Mouse (Mus musculus) adrenal gland, postnatal 36 days (tissue): ENCODE measurements at regions not wholly inside any gene's neighbourhood (a gene's known extent, or its start where the extent isn't known, plus 50 kb on each side); places are given as distances from the start of the nearest gene placed in this dataset.

ENCODE experiments used
- DNase-seq, 2 experiments: peaks; one replicate each; pipeline ENCODE4 v3.0.0; 2021; ENCODE audit warnings: mixed read lengths in 1 of 2

DNA sequence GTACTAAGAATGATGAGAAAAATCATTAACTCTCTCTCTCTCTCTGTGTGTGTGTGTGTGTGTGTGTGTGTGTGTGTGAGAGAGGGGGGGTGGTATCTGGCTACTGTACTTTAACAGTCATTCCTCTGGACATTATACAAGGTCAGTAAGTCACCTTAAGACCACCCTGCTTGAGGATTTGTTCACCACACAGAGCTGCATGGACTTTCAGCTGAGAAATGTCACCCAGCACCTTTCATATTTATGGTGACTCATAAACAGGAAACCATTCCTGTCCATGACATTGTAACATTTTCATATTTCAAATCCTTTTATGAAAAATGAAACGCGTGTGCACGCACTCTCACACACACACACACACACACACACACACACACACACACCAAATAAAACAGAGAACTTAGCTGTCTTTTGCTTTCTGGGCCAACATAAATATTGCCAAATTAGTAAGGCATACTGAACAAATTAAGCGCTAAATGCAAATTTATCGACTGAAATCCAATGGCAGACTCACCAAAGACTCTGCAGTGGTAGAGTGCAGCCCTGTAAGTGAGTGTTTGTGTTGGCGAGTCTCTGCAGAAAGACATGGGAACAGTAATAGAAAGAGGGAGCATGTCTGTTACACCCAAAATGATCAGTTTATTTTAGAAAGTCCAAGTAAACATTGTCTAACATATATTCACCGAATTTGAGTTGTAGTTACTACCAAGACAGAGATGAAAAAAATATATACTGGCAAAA is 277.7 kb downstream of the Osr1 start:
- no peak for DNase-seq

DNA sequence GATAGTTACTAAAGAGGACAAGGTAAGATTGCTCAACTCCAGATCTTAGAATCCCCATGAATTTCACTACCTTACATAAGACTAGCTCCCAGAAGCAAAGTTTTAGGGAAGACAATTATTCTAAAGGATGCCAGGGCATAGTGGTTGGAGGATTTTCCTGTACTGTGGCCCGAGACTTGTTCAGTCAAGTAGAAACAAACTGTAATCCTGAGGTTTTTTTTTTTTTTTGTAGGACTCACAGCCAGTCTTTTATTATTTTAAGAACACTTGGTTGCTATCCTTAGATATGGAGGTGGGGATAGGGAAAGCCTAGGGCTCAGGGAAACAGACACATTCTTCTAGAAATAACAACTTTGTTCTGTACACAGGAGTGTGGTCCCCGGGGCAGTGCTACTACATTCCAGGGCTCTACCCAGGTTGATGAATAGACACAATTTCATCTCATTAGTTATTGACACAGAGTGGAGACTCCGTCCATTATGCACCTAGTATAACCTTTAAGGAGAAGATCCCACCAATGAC is 285.6 kb downstream of the Osr1 start:
- DNase-seq: no peak

DNA sequence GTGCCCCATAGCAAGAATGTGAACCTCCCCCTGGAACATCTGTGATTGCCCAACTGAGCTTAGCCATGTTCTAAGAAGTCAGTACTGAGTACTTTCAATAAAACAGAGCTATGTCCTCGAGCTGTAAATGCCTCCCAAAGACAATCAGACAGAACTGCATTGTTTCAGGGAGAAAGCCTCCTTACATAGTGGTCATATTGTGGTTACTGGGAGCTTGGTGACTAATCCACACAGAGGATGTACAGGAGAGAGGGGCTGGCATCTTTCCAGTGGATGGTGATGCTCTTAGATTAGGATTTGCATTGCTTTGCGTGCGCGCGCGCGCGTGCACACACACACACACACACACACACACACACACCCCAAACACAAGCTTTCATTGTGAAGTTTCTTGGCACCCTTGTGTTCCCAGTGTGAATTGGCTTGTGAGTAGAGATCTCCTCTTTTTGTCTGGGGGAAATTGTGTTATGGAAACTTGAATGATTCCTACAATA is 286.3 kb downstream of the Osr1 start:
- no peak for DNase-seq

DNA sequence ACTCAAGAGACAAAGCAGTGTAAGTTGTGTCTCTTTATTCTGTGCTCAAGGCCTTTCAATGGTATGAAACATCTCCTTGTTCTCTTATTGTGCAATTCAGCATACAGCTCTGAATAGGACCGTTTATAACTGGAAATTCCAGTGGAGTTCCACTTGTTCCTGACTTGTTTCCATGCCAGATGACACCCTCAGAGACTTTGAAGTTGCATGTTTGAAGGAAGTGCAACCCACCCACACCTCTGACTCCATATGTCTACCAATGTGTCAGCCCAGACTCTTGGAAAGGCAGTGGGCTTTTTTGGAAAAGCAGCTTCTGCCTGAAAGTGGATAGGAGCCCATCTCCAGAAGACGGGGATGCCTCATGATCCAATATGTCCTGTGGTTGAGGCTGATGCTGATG is 288.1 kb downstream of the Osr1 start:
- DNase-seq: no peak

DNA sequence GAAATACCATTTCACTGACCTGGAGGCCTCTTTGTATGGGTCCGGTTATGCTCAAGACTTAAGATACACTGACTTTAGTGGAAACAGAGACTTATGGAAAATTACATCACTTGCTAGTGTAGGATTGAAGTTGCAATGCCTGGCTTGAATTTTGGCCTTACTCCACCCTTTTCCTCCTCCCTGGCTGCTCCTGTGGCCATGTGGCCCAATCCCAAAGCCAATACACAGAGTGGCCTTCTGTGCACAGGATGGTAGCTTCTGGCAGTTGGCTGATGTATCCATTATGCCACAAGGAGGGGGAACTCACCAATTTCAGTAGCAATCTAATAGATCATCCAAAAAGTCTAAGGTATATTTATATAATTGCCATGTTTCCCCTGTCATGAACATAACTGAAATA is 292.4 kb downstream of the Osr1 start:
- DNase-seq: no peak

DNA sequence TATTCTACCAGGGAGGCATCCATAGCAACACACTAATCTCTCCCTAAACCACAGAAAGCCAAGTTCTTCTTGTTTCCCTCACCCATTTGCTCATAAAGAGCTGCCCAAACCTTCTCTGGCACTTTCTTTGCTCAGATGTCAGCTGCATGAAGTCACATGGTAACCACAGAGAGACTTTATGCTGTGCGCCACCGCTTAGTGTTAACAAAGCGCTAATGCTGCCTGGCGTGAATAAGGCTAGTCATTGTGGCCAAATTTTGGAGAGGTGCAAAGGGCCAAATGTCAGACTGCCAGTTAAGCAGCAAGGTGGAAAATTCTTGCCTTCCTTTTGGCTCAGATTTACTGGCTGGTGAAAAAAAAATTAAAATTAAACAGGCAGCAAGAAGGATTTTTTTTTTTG is 302.3 kb downstream of the Osr1 start:
- DNase-seq: no peak

DNA sequence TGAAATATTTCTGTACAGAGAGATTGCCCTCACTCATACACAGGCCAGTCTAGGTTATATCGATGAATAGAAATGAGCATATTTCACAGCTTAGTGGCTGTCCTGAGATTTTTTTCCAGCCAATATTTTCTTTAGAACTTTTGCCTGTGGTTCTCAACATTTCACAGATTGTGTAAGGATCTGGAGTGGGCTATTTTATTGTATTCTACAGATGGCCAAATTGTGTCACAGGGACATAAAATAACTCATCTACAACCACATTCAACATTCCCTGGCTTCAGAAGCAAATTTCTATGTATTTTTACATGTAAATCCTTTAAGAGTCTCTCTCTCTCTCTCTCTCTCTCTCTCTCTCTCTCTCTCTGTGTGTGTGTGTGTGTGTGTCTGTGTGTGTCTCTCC is 303.3 kb downstream of the Osr1 start:
- no peak for DNase-seq

DNA sequence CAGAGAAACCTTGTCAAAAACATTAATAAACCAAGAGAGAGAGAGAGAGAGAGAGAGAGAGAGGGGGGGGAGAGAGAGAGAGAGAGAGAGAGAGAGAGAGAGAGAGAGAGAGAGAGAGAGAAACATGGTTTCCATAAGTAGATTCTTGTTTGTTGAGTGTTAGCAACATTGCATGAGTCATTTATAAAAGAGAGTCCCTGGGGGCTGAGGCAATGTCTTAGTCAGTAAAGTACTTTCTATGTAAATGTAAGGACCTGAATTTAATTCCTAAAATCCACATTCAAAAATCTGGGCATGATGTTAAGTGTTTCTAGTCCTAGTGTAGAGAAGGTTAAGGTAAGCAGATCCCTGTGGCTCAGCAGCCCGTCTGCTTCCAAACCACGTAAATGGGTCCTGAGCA is 304.9 kb downstream of the Osr1 start:
- no peak for DNase-seq

DNA sequence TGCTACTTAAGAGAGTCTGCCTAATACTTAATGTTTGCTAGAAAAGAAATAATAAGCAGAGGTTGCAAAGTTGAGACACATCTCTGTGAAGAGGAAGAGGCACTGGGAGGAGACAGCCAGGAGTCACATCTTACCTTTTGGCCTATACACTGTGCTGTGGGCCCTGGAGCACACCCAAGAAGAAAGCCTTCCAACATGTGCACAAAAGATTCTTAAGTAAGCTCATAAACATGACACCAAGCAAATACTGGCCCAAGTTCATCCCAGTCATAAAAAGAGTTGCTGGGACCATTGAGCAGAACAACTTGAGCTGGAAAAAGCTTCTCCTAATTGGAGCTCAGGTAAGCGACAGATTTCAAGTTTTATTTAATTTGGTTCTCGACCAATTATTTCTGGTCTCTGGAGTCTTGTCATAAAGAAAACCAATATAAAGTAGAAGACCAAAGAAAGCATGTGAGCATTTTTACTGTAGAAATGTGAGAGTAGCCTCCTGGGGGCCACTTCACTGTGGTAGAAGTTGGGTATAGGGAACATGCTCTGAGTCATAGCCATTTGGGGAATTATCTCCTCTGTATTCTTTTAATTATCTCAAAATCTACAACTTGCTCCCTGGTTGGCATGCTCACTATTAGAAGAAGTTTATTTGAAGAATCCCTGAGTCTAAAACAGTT is 312.2 kb downstream of the Osr1 start:
- no peak for DNase-seq

DNA sequence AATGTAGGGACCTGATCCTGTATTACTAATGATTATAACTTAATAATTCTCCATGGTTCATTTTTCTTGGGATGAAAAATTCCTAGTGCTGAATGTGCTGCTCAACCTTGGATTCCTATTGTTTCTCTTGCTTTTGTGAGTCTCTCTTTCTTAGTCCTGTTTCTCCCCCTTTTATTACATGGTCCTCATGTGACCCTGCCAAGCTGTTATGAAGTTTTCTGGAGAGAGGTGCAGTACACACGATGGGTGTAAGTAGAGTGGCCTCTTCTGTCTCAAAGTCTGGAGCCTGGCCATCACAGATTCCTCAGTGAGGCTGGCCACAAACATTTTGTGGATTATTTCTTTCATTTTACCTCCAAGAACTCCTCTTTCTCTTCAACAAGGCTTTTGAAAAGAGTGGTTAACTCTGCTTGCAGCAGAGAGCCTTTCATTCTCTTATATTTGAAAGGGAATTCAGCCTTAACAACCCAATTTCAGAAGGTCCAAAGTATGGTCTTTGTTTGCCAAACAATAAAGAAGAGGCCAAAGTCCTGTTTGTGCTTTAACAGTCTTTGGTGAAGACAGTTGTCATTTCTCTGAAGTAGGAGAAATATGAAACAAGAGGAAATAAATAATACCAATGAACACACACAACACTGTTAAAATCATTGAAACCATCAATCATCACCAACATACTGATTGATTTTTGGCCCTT is 313.3 kb downstream of the Osr1 start:
- no peak for DNase-seq

DNA sequence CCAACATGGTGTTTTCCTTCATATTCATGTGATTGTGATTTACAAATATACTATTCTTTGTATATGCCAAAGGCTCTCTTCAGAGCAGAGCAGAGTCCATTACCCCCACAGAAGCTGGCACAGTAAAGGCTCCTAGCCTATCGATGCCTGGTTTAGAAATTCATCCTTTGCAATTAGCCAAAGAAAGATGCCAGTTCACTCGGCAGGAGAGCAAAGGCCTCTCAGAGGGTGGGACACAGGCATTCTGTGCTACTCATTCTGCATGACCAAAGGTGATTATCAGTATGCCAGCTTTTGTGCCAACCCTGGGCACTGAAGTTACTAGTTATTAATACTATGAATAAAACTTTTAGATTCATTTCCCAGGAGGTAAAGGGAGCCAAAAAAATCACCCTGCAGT is 324.6 kb downstream of the Osr1 start:
- no peak for DNase-seq

DNA sequence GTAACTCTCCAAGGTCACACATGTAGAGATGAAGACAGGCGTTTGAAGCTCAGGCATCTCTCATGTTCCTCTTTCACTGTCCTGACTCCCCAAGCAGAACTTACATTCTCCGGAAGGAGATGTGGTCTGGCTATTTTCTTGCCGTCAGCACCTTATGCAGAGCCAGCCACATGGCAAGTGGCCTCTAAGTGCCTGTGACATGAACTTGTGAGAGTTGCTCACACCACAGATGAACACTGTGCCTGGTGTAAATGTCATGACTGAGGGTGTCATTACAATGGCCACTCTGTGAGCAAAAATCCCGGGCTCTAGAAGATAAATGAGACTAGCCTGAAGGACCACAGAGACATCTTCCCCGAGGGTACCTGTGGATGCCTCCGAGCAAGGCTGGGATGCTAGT is 328.1 kb downstream of the Osr1 start:
- no peak for DNase-seq

DNA sequence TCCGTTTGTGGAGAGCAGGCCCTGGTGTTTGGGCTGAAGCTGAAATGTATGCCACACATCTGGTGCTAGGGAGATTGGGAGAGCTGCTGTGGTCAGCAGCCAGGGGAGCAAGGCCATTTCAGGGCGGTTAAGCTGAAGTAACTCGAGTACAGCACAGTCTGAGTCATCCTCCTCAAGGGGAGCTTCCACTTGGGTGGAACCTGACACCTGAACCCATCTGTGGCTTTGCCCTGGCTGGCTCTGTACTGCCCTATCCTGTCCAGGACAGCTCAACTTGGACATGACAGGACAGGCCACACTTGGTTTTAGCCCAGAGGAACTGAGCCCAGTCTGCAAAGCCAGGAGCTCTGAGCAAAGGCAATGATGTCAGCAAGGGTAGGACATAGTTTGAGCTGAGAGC is 328.5 kb downstream of the Osr1 start:
- no peak for DNase-seq

DNA sequence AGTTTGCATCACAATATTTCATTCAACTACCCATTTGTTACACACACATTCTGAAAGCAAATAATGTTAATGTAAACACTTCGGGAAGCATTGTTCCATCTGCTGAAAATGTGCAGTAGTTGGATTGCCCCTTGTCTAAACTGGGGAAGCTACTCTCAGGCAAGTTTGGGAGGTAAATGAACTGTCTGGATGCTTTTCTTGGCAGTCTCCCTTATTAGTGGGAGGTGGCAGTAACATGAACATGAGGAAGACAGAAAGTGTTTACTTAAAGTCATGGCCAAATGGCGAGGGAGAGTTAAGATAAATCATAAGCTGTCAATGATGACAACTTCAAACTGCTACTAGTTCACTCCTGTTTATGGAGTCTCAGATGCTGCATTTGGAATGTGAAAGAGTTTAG is 332.0 kb downstream of the Osr1 start:
- DNase-seq: no peak

DNA sequence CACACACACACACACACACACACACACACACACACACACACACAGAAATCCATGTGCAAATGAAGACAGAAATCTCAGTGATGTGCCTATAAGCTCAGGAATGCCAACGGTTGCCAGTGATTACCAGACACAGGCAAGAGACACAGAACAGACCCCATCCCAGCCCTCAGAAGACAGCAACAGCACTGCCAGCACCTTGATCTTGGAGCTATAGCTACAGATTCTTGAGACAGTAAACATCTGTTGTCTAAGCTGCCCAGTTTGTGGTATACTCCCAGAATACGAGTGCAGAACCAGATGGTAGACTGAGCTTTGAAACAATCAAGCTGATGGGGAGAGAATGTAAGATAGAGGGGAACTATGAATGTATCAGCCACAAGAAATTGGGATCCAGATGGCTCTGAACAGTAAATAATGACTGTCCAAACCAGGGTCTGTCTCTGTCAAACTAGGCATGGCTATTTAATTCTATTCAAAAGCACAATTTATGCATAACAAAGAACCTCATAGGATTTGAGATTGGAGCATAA is 333.9 kb downstream of the Osr1 start:
- DNase-seq: no peak

DNA sequence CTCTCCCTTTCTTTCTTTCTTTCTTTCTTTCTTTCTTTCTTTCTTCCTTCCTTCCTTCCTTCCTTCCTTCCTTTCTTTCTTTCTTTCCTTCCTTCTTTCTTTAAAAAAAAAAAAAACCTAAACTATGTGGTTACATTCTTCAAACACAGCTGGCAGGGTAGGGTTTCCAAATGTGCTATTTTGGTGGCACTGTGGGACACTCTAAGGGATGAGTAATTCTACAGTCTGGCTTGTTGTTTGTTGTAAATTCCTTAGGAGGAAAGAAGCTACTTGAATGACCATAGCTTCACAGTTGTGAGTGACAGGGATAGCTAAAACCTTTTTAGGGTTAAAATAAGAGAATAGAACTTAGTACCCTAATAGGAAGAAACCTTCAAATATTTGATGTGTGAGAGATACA is 342.4 kb downstream of the Osr1 start:
- DNase-seq: no peak

DNA sequence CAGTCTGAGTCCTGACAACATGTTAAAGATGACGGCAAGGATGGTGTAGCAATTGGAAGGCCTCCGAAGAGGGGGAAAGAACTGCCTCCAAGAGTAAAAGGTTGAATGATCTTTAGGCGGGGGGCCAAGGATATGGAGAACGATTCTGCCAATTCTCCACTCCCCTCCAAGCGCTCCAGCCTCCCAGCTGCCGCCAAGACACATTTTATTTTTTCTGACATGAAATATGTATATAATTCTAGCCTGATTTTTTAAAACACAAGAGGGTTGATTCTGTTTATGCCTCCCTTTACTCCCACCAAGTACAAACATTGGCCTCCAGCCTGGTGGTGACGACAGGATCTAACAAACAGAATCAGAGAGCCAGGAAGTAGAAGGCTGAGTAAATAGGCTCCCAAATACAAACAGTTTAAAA is 345.8 kb downstream of the Osr1 start:
- DNase-seq: no peak

DNA sequence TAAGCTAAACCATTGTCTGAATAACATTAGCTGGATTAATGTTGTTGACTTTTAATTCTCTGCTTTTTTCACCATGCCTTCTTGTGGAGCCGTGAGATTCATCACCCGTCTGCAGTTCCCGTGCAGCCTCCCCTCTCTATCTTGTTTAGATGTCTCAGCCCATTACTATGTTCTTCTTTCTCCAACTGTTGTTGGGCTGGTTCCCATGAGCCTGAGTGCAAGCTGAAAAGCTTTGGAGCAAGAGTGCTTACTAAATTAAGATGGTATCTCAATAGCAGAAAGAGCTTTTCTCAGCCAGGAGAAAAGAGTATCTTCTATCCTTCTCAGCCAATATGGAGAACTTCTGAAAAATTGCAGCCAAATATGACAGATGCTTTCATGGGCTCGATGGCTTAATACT is 348.1 kb downstream of the Osr1 start:
- DNase-seq: no peak

DNA sequence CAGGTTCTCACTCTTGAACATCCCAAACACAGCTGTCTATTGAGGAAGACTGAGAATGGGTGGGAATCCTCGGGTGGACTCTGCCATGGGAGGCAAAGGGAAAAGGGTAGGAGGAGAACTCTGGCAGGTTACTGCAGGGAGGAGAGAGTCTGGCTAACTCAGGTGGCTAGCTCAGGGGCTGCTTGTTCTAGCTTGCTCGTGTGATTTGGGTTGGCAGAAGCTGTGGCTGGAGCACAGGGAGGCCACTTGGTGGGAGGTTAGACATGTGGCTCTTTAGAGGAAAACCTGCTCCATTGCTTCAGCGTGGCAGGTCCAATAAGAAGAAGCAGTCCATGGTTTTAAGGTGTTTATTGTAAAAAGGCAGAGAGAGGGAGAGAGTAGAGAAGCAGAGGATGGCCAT is 349.1 kb downstream of the Osr1 start:
- DNase-seq: no peak

DNA sequence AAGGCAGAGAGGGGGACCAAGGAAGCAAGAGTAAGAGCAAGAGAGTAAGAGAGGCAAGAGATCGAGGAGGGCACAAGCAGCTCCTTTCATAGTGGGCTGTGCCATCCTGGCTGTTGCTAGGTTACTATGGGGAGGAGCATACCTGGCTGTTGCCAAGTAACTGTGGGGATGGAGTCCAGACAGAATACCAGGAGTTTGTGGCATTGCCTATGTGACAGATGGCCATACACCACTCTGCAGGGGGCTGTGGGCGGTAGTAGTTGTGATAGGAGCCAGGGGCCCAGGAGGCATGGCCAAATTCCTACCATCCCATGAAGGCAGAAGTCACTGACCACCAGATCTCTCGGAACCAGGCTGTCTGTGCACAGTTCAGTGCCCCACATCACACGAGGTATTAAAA is 349.5 kb downstream of the Osr1 start:
- DNase-seq: no peak

DNA sequence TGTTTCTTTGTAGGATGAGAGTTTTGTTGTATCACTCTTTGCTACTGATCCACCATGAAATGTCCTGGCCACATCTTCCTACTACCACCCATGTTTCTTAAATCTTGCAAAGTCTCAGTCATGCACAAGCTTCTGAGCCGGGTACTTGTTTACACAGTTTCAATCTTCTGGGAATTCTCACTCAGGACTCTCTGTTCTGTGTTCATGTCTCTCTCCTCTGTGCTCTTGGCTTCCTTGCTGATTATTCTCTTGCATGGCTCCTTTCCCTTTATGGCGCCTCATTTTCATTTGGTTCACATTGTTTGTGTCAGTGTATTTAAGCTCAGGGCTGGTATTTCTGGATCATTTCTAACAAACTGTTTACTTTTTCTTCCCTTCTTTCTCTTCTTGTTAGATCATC is 350.5 kb downstream of the Osr1 start:
- no peak for DNase-seq

DNA sequence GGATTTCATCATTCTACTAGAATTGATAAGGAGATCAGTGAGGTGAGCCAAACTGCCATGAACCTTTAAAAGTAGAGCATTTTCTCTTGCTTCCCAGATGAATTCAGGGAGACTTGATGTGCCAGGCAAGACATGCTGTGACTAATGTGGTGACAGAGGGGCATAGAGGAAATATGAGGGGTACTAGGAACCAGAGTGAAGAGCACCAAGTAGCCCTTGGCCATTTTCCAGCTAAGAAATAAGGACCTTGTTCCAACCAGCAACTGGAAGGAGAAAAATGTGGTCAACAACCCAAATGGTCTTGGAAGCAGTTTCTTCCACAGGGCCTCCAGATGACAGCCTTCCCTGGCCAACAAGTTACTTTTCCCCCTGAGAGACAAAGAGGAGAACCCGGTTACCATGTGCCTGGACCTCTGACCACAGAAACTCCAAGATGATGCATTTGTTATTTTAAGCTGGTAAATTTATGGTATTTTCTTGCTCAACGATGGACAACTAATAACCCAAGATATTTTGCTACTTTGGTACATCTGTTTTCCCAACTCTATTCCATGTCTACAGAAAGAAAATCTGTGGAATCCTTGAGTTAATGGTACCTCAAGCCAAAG is 351.8 kb downstream of the Osr1 start:
- no peak for DNase-seq

DNA sequence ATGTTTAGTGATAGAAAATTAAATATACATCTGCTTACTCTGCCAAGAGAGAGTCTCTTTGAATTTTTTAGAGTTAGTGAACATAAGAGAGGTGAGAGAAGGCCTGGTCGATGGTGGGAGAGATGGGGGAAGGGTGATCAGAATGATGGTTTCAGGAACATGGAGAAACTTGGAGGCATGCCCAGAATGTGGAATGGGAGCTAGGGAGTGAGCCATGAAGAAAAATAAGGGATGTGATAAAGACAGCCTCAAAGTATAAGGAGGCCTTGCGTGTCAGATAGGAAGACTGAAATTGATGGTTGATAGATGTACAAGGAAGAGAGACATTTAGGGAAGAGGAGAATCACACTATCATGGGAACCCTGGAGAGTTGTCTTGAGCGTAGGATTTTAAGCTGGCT is 354.6 kb downstream of the Osr1 start:
- DNase-seq: no peak
